Mouse (Mus musculus): ENCODE results near the gene Kif11. TPM values are rescaled to one million over a fixed set of nuclear protein-coding genes. Genes with fewer than 3 reads are reported as not detected.

Kif11 gene
- 1 to 10 TPM; 1.3 to 1.7 TPM for total RNA-seq (2021)
- long read RNA-seq, experiment 1, full-length matches to known transcripts: 3 of 5 reads
- long read RNA-seq, experiment 1, partial matches to known transcripts: 1 of 5 reads
- long read RNA-seq, experiment 1, other reads (novel, unspliced or antisense): 1 of 5 reads
- long read RNA-seq, experiment 2: 0 reads

DNA sequence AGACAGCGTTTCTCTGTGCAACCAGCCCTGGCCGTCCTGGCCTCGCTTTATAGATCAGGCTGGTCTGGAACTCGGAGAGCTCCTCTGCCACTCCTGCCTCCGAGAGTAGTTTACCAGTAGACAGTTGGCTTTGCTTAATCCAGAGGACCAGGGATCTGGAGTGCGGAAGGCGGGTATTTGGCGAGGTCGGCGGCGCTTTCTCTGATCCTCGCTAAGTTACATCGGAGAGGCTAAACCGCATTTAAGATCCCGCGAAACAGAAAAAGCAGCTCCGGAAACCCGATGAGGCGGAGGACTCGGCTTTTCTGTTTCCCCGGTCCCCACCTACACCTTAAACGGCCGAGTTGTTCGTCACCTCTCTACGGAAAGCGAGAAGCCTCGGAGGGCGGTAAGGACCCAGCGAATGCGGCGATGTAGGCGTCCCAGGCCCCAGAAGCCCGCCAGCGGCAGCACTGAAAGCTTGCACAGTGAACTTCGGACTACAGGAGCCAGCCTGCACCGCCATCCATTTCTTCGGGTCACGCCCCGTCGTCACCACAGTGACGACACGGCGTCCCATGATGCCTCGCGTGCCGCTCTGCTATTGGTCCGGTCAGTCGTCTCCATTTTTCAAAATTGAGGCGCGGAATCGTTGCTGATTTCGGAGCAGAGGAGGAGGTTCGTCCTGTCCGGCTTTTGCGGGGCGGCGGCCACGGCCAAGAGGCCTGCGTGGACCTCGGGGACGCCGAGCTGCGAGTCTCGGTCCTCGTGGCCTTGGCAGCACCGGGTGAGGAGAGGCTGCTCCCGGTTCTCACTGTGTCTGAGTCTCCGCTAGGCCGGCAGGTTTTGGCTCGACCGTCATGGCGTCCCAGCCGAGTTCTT lies at the start of gene Kif11:
TSS of gene Kif11 (plus strand) at position 649 of the 861 bp plus-strand sequence.
- DNase-seq (ENCODE audit: low spot score in 2 of 2): peak; percentile 98 to 100
- intact Hi-C loops (cut with DNase I): no loop called here

DNA sequence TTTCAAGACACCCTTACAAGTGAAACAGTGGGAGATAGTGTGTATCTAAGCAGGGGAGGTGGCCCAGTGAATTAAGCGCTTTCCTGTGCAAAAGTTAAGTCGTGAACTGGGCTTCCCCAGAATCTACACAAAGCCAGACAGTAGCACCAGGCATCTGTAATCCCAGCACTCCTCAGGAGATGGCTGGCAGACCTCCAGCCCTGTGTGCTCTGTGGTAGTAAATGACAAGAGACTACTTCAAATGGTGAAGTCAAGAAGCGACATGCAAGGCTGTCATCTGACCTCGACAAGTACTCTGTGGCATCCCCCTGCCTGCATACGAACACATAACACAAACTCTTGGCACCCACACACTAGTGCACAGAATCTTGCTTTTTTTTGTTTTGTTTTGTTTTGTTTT lies 49.0 kb upstream of the Kif11 start:
- no peak for DNase-seq (ENCODE audit: low spot score in 2 of 2)
- intact Hi-C loops (cut with DNase I): no loop called here

DNA sequence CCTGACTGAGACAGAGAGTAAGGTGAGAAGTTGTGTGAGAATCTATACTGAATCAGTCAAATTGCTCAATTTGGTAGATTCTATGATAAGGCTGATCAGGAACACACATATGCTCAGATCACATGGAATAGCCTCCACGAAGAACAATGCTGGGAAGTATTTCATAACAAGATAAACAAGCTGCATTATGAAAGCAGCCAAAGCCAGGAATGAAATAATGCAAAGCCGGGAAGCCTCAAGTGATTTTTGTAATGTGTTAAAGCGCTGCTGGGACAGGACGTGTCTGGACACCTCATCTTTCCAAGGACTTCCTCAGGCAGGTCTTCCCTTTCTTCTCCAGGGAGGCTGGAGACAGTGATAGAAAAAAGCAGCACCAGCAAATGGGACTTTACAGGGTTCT lies 43.5 kb upstream of the Kif11 start:
- intact Hi-C loops (cut with DNase I): no loop called here
- no peak for DNase-seq (ENCODE audit: low spot score in 2 of 2)

DNA sequence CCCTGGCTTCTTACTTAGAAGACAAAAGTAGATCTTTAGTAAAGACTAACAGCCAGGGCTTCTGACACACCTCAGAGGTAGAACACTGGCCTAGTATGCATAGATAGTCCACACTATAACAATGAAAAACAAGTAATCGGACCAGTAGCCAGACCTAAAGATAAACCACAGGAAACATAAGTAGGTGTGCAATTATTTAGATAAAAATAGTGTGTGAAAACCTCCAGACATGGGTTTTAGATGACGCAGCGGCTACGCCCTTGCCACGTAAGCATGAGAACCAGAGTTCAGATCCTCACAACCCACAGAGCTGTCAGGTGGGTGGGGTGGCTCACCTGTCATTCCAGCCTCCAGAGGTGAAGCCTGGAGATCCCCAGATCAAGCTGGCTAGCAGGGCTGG lies 42.8 kb upstream of the Kif11 start:
- intact Hi-C loops (cut with DNase I): no loop called here
- no peak for DNase-seq (ENCODE audit: low spot score in 2 of 2)

DNA sequence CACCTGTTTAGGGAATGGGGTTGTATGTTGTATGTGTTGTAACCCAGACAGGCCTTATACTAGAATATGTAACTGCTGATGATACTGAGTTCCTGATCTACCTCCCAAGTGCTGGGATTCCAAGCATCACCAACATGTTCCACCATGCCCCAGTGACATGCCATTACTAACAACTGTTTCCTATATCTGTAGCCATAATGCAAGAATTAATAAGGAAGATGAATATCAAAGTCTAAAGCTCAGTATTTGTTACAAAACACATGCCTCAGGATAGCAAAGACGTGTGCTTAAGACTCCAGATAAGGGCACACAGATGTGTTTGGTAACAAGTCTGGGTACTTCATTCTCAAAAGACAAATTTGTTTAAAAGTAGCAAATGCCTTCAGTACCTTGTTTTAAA lies 40.8 kb upstream of the Kif11 start:
- intact Hi-C loops (cut with DNase I): no loop called here
- no peak for DNase-seq (ENCODE audit: low spot score in 2 of 2)

DNA sequence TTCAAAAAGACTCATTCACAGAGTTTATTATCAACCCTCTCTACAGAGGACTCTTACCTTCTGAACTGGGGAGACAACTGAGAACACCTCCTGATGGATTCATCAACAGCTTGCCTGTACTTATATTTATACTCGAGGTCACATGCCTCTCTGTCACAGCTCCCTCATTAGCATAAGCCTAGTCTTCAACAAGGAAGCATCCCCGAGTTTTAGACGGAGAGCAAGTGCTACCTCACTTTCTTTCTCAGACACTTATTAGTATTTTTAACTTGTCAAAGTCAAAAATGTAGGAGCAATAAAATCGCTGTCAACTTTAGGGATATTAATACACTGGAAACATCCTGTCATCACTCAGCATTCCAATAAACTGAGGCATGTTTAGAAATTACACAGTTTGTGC lies 38.5 kb upstream of the Kif11 start, which contains the start of gene Ide:
TSS of gene Ide (minus strand) at position 101 of the 400 bp plus-strand sequence.
- intact Hi-C loops (cut with DNase I): no loop called here
- no peak for DNase-seq (ENCODE audit: low spot score in 2 of 2)

DNA sequence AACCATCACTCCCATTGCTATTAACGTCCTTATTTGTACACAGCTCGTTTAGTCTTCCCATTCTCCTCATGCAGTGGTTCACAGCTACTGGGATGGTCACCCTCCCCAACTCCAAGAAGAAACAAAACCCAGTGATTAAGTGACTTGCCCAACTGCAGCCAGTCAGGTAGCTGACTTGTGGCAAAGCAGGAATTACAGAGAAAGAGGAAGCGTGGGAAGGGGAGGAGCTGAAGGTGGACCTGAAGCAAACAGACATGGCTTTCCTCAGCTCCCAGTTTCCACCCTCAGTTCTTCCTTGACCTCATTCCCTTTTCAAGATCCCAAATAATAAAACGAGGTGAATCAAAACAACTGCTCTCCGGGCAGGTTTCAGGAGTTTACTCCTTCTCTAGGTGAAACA lies 35.7 kb upstream of the Kif11 start:
- DNase-seq (ENCODE audit: low spot score in 2 of 2): no peak
- intact Hi-C loops (cut with DNase I): no loop called here

DNA sequence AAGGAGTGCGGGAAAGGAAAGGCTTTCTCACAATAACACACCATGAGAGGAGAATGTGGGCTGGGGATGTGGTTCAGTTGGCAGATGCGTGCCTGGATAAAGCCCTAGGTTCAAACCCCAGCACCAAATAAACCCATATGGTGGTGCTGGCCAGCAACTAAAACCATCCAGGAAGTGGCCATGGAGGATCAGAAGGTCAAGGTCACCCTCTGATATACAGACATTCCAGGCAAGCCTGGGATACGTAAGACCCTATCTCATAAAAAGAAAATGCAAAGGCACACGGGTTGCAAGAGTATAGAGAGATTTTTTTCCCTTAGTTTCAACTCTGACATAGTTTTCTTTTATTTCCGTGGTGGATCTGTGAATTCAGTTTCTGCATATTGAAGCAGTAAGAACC lies 35.3 kb upstream of the Kif11 start:
- intact Hi-C loops (cut with DNase I): no loop called here

DNA sequence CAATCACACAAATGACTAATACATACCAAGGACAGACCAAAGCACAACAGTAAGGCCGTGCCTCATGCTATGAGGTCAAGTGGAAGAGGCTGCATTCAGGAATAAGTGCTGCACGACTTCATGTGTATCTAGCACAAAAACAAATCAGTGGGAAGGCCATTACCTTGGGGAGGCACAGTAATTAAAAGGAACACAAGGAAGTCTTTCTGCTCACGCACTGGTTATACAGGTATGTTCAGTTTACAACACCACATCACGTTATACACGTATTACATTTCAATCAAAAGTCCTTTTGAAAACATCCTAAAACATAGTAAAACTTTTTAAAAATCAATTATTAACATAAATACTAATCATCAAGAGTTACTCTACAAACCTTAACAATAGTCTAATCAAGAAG lies 32.3 kb upstream of the Kif11 start:
- DNase-seq (ENCODE audit: low spot score in 2 of 2): no peak
- intact Hi-C loops (cut with DNase I): no loop called here

More for the DNA sequence above, 35.3 kb upstream of the Kif11 start:
- DNase-seq (ENCODE audit: low spot score in 2 of 2): no peak

DNA sequence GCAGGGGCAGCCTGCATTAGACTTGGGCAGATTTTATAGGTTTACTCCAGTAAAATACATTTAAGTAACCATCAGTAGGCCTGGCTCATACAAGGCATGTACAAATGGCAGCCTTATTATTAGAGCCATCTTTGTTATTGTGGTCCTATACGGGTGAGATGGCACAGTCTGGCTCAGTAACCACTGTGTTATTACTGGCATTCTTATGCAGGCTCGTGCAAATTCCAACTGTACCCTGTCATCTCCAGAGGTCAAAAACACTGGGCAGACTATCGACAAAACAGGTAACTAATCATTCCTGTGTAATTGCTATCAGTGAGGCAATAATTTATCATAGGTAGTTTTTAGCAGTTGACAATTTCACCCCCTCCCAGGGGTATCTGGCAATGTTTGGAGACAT lies 29.9 kb upstream of the Kif11 start:
- no peak for DNase-seq (ENCODE audit: low spot score in 2 of 2)
- intact Hi-C loops (cut with DNase I): no loop called here

DNA sequence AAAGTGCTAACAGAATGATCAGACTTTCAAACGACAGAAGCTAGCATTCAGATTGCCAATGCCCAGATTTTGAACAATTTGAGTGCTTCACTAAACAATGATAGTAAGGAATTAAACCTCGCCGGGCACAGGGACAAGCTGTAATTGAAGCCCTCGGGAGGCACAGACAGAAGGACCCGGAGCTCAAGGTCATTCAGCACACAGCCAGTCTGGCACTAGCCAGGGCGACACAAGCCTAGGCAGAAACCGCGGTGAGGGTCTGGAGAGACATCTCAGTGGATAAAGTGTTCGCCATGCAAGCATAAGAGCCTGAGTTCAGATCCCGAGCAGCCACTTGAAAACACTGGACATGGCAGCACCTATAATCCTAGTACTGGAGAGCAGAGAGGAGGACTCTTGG lies 27.9 kb upstream of the Kif11 start:
- intact Hi-C loops (cut with DNase I): no loop called here
- DNase-seq (ENCODE audit: low spot score in 2 of 2): no peak

DNA sequence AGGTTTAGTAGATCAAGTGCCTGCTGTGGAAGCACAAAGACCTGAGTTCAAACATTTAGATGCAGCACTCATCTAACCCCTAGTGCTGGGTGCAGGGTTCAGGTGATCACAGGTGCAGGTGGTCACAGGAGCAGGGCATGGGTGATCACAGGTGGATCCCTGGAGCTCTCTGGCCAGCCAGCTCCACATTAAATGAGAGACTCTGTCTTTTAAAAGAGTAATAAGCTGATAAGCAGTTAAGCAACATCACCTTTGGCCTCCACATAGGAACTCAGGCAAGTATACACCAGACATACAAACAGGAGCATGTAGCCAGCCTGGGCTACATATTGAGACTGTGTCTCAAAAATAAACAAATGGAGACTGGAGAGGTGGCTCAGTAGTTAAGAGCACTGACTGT lies 27.3 kb upstream of the Kif11 start:
- no peak for DNase-seq (ENCODE audit: low spot score in 2 of 2)
- intact Hi-C loops (cut with DNase I): no loop called here

DNA sequence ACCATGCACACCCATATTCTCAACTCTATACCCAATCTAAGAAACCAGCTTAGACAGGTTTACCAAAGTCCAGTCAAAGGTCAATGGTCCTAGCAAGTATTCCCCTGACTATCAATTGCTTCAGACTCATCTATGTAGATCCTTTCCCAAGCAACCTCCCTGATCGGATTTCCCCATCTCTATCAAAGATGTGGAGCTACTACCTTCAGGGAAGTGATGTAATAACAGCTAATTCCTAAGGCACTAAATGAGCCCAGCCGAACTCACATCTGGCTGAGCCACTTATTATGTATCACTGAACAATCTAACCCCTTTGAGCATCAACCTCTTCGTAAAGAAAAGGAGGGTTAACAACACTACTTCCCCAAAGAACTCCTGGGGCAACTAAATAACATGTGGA lies 23.4 kb upstream of the Kif11 start:
- intact Hi-C loops (cut with DNase I): no loop called here
- DNase-seq (ENCODE audit: low spot score in 2 of 2): no peak

DNA sequence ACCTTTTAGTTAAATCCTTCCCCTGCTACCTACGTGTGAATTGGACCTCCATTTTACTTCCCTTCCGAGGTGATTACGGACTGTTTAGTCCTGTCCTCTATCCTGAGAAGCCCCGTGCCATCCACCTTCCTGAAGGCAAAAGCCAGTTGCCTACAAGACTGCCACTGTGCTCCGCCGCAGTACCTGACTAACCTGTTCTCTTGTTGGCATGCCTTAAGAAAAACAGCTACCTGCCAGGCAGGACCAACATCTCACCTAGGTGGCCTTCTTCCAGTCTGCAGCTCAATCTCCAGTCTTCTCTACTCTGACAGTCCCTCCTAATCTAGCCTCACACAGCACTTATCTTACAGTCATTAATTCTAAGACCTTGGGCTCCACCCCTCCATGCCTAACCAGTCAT lies 22.9 kb upstream of the Kif11 start:
- no peak for DNase-seq (ENCODE audit: low spot score in 2 of 2)
- intact Hi-C loops (cut with DNase I): no loop called here

DNA sequence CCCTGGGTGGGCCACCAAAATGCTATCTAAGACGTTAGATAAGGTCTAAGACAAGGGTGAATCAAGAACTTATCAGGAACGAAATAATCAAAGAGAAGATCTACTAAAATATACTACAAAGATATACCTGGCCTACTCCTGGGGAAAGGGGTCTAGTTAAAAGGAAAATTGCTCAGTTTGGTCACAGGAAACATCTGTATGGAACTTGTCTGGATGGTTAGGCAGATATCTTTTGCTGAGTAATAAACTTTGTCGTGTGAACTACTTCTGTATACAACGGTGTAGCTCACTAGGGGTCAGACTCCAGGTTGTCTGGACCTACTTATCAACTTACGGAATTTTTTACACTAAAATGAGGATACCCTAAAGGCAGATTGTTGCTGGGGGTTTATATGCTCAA lies 16.2 kb upstream of the Kif11 start:
- intact Hi-C loops (cut with DNase I): no loop called here

DNA sequence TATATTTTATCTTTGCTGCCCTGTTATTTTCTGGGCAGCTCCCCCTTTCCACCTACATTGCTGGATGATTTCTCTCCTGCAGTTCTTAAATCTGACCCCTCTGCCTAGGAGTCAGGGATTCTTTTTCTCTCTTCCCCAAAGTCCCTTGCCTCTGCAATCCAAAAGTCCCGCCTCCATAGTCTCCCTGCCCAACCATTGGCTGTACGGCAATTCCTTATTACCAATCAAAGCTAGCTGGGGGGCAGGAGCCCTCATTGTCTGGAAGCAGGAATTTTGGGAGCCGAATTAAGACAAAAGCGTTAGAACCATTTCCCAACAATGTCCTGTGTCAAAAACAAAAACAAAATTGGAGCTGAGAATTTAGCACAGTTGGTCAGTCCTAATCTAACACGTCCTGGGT lies 13.7 kb upstream of the Kif11 start:
- no peak for DNase-seq (ENCODE audit: low spot score in 2 of 2)
- intact Hi-C loops (cut with DNase I): no loop called here

More for the DNA sequence above, 16.2 kb upstream of the Kif11 start:
- DNase-seq (ENCODE audit: low spot score in 2 of 2): no peak

DNA sequence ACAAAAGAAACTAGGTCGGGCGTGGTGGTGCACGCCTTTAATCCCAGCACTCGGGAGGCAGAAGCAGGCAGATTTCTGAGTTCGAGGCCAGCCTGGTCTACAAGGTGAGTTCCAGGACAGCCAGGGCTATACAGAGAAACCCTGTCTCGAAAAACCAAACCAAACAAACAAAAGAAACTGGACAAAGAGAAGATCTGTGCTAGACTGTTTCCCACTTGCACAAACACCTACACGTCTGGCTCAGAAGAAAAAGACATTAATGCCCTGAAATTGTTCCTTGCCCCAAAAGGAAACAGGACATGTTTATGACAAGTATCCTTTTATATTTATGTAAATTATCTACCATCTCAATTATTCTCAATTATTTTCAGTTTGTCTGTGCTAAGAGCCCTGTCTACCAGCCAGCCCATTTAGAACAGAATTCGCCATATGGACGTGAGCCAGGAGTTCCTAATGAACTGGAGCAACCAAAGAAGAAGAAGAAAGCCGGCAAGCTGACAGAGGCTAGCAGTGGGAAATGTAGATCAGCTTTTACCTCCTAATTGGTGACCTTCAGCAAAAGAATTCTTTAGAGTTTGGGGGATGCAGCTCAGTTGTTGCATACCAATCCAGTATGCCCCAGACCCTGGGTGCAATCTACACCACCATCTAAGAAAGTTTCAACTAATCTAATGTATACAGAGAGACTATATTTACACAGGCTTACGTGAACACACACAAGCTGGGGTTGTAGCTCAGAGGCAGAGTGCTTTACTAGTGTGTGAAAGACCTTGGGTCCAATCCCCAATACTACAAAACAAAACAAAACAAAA lies 12.9 kb upstream of the Kif11 start:
- intact Hi-C loops (cut with DNase I): no loop called here
- DNase-seq (ENCODE audit: low spot score in 2 of 2): peak; percentile 43 to 45

DNA sequence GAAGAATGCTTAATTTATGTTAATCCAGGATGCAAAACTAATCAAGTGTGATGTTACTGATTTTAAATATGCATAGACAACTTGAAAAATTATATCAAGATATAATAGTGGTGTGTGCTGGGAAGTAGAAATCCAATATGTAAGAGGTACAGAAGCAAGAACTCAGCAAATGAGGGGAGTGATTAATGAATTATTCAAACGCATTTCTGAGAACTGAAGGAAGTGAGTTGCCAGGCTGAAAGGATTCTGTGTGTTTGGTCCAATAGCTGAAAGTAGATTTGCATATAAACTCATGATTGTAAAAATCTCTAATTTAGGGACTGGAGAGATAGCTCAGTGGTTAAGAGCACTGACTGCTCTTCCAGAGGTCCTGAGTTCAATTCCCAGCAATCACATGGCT lies 7.2 kb upstream of the Kif11 start:
- intact Hi-C loops (cut with DNase I): no loop called here

DNA sequence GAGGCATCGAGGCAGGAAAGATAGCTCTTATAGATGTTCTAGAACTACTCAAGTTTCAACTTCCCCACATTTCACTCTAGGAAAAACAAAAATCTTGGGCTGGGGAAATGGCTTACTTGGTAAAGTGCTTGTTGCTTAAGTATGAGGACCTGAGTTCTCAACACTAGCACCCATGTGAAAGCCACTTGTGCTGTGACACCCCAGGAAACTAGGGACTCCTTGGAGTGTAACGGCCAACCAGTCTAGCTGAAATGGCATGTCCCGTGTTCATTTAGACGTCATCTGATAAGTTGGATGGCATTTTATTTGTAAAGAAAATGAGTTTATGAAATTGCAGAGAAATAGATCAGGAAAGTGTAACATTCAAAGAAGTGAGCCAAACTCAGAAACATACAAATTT lies 6.3 kb upstream of the Kif11 start:
- DNase-seq (ENCODE audit: low spot score in 2 of 2): no peak
- intact Hi-C loops (cut with DNase I): no loop called here

More for the DNA sequence above, 7.2 kb upstream of the Kif11 start:
- DNase-seq (ENCODE audit: low spot score in 2 of 2): no peak

DNA sequence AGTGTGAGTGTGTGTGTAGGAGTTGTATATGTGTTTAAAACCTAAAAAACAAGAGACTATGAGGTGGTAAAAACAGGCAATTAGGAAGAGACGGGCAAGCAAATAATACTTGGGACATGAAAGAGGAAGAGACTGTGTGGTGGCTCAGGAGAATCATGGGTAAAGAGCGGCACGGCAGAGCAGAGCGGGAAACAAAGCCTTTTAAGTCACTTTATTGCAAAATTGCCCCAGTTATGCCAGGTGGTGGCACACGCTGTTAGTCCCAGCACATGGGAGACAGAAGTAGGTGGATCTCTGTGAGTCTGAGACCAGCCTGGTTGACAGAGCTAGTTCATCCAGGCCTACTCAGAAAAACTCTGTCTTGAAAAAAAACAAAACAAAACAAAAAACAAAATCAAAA lies 5.8 kb upstream of the Kif11 start:
- intact Hi-C loops (cut with DNase I): no loop called here
- no peak for DNase-seq (ENCODE audit: low spot score in 2 of 2)
